Mouse (Mus musculus) cortical plate, adult 2 months (tissue): Measurements from ENCODE around the gene Ankrd39.

Source experiments
- CTCF ChIP-seq: fragments of 200-500 bp; IDR thresholded peaks from 2 replicates; pipeline ENCODE4 v1.5.1; 2011; ENCODE audit warnings: mild to moderate bottlenecking, control low read depth, low read length; ENCODE audit not compliant: insufficient read depth; ENCODE audit errors: extremely low read depth
- POLR2A ChIP-seq: fragments of 200-500 bp; IDR thresholded peaks from 2 replicates; pipeline ENCODE4 v1.6.1; 2011; ENCODE audit warnings: mild to moderate bottlenecking, low read length, control low read depth; ENCODE audit not compliant: insufficient read depth; ENCODE audit errors: extremely low read depth

GRCm38 (mm10) chr1:36511289-36512021 is 35.8 kb downstream of the Ankrd39 start, which contains the start of gene Cnnm3:
- TF ChIP-seq CTCF (peak; percentile 36), POLR2A (peak; percentile 73)
